Mouse (Mus musculus) cerebellum, postnatal 10 days (tissue): ENCODE measurements at regions not wholly inside any gene's neighbourhood (a gene's known extent, or its start where the extent isn't known, plus 50 kb on each side); places are given as distances from the start of the nearest gene placed in this dataset.
A peak's percentile ranks its signal among the peaks of the same experiment; 100 is the strongest.

Experiments used
- DNase-seq, 2 experiments: peaks; one replicate each; pipeline ENCODE4 v3.0.0; 2021; ENCODE audit warnings: mixed read lengths in 2 of 2

DNA sequence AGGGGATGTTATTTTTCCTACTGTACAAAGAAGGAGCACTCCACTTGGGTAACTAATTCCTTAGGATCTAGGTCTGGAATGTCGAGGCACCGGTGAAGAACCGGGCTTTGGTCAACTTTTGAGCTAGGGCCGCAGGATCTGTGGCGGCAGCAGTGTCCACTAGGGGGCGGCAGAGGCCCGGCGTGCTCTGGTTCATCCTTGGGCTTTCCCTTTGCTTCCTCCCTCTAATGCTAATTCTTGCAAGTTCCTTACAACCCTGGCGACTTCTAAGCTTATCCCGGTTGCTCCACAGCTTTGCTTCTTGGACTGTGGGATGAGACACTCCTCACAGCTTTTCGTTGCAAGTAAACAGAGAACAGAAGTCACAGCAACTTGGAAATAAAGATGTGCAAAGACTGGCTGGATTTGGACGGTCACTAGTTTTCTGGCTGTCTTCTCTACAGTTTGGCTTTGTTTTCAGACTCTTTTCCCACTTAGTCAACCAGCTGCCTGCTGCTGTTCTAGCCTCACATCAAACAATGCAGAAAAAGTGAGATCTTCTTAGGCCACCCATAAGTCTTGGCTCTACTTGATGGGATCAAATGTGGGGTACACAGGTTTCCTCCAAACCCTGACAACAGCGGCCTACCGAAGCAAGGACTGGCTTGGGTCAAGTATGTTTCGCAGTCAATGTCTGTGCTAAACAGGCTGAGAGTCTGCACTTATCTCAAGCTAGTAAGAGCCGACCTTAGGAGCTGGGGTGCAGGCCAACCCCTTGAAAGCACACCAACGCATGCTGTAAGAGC is 51.2 kb upstream of the Tmem72 start:
- DNase-seq, result peak; percentile 91 to 94

DNA sequence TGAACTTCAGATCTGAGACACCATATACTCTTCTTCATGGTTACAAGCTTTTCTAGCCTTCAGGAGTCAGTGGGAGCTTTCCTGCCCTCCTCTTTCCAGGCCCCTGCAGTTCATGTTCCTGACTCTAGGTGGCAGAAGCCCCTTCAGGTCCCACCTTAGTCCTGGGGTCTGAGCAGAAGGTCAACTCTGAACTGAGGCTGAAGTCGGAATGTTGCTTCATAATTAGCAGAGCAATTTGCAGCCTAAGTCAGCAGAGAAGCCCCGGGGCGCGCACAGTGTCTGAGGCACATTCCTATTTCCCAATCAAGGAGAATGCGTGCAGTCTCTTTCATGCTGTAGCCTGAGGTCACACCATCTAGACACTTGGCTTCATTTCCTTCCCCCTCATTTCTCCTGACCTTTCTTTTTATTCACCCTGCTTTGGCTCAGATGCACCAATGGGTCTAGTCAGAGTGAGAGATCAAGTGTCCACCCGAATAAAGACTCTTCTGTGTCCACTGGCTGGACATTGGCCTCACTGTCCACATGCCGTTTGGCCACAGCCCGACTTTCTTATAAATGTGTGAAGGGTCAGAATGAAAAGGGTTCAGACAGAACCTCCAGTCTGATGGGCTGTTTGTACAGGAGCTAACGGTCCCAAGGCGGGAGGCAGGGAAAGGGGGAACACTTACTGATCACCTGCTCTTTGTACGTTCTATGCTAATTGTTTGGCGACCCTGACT is 58.4 kb upstream of the Tmem72 start:
- DNase-seq, result peak; percentile 73 to 77

DNA sequence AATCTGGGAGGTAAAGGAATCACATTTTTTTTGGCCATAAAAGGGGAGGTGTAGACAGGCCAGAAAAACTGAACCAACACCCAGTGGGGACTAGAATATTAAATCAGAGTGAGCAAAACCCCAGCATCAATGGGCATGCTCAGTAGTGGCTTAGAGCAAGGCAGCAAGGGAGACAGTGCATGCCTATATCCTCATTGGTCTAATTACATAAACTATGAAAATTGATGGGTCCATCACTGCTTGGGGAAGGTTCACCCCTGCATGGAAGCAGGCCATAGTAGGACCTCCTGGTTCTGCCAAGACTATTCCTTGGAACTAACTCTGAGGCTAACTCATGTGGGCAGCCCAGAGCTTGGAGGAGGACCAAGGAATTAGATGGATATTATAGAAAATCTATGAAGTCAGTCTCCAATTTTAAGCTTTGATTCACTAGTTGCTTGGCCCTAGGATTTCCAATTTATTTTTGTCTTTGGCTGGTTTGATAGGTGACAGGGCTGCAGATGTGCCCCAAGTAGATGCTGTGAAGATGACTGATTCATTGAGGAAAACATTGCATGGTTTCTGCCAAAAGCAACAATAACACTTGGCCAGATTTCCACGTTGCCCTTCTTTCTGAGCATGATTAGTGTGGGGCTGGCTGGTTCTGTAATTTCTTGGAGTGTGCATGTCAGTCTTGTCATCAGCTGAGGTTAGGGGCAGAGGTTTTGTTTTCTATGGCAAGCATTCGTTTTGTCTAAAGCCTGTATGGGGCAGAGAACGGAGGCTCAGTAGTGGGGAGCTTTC is 70.0 kb upstream of the Tmem72 start:
- no peak for DNase-seq

DNA sequence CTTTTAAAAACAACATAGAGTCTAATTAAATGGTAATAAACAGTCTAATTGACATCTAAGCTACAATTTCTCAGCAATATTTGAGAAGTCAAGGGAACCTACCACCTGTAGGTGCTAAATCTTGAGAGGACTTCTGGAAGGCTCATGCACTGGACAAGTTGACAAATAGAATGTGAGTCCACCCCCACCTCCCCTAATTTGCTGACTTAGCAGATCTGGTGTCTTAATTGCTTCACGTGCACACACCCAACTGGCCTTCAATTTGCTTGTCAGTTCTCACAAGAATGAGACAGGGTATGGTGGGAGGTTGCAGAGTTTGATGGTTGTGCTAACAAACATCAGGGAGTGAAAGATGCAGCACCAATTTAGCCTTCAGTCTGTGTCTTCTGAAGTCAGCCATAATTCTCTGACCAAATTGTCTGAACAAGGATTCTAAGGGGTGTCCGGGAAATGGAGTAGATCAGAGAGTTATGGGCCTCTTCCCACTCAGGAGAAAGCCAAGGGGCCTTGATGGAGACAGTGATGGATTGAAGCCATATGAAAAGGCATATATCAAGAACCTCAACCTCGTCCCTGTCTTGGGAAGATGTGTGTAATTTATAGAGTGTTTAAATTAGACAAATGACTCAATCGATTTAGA is 76.7 kb upstream of the Tmem72 start:
- no peak for DNase-seq

DNA sequence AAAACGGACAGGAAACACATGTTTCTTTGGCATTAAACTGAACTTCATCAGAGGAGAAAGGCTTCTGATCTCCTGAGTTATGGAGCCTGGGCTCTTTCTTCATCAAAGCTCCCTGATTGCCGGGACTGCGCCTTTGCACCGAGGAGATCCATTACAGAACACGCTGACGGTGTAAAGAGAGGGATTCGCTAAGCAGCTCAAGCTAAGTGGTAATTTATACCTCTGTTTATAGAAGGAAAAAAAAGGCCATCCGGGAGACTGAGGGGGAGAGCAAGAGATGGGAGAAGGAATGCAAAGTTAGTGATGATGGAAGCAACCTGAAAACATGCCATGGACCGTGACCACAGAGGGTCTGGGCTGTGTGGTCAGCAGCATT is 77.2 kb upstream of the Tmem72 start:
- no peak for DNase-seq

DNA sequence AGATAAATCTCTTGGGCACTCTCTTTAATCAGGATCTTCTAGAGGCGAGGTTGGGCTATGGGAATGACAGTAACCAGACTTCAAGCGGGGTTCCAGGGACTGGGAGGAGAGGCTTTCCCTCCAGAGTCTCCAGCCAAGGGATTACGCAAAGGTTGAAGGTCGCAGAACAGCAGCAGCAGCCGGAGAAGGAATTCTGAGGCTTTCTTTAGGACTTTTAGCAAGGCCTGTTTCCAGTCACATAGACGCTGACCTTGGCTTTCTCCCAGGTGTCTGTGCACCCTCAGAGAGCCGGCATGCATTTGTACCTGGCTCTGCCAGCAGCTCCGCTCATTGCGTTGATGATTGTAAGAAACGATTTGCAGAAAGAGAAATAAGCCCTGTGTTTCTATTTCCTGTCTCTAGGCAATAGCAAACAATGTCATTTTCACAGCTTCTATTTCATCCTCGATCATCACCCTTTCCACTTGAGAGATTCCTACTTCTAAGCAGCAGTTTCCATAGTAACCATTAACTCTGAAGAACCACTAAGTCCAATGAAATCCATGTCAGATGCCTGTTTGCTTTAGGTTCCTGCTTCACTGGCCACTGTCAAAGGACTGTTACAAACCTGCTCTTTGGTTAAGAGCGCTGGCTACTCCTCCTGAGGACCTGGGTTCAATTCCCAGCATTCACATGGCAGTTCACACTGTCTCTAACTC is 104.7 kb upstream of the Tmem72 start:
- DNase-seq, result peak; percentile 45 to 46

DNA sequence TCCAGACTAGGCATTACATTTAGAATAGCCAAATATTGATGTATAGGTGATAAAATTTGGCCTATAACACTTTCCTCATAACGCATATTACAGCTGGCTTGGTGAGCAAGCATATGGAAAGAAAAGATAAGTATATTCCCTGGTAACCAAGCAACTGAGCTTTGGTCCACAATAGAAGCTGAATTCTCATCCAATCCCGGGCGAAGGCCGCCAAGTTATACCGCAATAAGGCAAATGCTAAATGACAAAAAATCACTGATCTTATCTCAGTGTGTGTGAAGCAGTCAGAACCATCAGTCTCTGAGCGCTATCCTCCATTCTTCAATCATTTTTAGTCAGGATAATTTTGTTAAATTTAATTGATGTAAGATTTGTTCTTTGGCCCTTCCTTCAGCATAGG is 105.9 kb upstream of the Tmem72 start:
- no peak for DNase-seq

DNA sequence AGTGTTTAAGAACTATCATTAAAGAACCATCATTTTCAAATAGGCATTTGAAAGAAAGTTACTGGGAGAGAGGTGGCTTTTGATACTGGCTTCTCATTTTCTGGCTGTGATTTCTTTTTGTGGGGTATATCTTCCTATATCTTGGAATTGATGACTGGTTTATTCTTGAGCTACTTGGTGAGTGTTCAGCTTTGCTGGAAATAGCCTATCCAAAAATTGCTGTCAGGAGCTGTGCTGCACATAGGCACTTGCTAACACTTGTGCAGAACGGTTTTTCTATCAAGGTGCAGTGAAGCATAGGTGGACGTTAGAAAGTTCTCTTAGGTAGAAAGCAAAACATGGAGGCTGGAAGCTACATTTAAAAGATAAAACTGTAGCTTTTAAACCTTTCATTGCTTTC is 108.9 kb upstream of the Tmem72 start:
- no peak for DNase-seq

DNA sequence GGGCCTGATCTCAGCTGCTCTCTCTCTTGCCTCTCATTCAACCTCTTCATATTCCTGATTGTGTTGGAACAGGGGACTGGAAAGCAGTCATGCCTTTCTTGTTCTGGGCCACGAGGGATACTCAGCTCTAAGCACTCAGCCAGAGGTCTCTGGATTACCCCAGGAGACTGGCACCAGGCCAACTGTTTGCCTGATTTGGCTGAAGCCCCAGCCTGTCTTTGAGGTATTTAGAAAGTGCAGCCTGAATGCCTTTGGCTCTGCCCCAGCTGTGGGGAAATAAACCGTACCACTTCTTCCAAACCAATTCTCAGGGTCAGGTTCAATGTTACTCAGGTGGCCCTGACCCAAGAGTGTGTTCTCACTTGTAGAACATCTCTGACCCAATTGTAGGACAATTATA is 112.6 kb upstream of the Tmem72 start:
- DNase-seq, result peak; percentile 61 to 70

DNA sequence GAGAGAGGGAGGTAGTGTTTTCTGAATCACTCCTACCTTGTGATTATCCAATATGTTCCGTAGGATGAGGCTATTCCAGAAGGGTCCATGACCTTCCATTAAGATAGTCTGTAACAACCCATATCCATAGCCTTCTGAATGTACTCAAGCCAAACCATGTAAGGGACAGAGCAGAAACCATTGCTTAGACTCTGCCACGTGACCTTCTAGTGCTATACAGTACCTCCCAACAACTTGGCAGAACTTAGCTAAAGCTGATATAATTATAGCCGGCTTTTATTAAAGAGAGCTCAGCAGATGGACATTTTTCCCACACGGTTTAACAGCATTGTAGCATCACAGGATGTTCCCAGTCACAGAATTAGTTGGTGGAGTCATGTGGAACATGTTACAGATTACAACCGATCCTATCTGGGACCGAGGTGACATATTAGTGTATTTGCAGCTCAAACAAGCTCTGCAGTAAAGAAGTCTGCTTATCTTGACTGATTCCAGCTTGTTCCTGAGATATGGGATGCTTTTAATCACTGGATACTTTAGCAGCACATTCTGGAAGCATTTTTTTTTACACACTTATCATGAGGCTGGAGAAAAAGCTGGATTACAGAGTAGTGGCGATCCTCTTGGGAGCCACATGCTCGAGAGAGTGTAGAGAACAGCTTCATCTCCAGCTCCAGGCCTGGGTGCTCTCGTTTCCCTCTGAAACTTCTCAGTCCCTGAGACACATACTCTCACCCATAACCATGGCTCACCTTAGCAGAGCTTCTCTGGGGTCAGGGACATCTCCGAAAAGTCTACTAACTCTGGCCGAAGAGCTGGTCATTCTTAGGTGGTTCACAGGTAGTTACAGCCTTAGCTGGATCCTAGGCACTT is 129.5 kb upstream of the Tmem72 start:
- DNase-seq, result no peak

DNA sequence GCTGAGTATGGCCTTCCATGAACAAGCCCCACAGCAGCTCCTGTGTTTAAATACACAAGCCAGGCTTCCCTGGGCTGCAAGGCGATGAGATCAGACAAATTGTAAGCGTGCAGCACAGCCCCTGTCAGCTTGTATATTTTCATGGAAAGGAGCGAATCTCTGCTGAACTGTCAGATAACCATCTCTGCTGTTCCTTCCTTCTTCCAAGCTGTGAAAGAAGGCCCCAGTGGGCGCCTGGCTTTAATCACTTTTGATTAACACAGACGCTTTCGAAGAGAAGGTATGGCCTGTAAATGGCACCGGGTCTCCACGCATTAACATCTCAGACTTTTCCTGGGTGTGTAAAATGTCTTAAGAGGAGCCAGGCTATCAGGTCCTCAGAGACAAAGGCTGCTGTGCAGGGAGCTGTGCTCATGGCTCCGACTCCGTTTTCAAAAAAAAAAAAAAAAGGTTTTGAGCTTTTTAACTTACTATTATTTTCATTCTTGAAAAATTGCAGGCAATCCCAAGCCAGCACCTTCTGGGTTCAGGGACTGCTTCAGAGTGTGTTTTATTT is 131.9 kb upstream of the Tmem72 start:
- no peak for DNase-seq

DNA sequence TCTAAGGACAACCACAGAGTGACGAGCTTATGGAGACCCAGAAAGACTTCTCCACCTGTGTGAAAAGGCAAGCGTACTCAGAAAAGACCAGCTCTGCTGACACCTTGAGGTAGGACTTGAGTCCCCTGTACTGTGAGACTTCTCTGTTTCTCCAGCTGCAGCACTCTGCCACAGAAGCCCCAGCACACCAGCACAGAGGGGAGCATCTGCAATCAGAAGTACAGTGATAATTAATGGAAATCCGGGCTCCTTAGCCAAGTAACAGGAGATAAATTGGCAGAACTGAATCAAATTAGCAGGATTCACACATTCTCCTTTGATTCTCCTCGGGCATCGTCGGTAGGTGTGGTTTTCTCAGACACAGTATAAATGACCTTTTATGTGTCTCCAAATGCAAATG is 137.3 kb upstream of the Tmem72 start:
- no peak for DNase-seq

DNA sequence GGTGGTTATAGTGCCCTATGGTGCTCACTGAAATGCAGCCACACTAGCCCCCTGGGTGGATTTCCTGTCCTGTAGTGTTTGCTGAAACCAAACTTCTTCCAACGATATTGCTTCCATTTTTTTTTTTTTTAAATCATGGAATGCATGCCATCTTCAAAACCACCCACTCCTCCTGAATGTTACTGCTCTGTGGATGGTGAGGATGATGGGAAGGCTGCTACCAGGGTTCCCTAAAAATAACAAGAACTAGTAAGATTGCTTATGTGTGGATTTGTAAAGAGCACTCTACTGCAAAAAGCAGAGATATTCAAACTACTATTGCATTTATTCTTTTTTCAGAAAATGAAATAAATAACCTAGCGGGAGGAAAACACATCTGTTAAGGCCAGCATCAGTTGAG is 139.4 kb upstream of the Tmem72 start:
- DNase-seq, result no peak

DNA sequence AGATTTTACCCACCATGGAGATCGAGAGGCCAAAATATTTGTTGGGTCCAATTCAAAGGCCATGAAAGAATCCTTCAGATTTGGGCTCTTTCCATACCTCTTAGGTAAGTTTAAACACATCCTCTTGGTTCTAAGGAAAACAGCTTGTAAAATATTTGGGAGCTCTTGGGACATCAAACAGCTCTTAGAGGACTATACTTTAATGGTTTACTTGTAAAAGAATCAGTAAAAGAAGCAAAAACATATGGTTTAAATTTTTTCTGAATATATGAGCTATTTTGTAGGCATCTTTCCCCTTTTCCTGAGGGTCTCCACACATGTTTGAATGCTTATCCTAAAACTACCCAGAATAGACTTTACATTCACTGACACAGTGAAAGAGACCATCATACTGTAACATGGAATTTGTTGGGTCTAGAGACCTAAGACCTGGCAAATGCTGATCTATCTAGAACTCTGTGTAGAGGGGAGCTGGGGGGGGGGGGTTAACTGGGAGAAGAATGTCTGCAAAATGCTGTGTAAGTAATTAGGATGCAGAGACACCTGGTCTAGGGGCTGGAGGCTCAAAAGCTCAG is 140.3 kb upstream of the Tmem72 start:
- DNase-seq, result no peak

DNA sequence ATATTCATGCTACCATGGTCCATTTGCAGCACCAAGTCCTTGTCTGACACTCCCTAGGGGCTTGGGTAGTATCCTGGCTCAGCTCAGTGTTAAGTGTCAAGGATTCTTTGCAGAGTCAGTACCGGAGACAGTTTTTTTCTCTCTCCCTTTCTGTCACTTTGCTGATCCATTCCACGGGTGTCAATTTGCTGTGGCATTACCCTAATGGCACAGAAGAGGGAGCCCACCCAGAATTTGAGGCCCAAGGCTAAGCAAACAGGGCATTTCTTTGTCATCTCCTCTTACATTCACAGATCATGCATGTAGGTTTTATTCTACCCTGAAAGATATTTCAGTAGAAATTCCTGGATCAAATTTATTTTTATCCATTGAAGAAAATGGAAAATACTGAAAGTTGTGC is 146.4 kb upstream of the Tmem72 start:
- DNase-seq, result peak; percentile 43 to 44

DNA sequence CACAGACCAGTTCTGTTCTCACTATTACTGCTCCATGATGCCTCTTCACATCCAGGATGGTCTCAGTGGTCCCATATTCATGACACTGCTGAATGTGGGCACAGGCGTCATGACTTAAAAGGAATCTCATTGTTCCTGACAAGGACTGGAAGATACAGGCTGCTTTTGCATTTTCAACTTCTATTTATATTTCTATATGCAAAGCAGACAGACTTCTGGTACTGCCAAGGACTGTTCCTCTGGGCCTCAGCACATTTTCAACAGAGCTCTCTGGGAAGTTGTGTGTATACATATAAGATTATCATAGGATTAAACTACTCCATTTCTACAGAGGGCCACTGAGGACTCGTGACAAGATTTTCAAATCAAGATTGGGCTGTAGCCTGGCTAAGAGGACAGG is 146.9 kb upstream of the Tmem72 start:
- DNase-seq, result no peak

DNA sequence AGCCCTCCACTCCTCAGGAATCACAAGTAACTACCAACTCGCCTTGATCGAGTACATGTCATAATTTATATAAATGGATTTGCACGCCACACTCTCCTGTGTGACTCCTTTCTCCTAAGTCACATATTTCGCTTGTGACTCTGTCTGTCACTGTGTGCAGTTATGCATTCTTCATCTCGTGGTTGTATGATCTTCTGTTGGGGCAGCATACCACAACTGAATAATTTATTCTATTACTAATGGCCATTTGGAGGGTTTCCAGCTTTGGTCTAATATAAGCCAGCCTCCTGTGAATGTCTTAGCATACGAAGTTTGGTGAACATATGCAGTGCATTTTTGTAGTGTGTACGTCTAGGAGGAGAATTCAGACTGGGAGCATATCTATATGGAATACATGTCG is 176.6 kb upstream of the Tmem72 start:
- no peak for DNase-seq

DNA sequence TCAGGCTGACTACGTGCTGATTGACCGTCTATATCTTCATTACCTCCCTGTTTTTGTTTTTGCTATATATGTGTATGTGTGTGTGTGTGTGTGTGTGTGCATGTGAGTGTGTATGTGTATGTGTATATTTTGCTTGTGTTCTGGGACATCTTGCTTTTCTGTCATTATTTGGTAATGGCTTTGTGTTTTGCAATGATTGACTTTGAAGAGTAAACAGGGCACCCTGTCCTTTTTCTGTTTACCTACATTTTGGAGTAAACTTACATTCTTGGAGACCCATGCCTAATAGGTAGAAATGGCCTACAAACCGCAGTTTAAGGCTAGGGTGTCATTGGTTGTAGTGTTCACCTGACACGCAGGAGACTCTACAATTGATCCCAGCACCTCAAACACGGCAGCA is 177.5 kb upstream of the Tmem72 start:
- DNase-seq, result no peak

DNA sequence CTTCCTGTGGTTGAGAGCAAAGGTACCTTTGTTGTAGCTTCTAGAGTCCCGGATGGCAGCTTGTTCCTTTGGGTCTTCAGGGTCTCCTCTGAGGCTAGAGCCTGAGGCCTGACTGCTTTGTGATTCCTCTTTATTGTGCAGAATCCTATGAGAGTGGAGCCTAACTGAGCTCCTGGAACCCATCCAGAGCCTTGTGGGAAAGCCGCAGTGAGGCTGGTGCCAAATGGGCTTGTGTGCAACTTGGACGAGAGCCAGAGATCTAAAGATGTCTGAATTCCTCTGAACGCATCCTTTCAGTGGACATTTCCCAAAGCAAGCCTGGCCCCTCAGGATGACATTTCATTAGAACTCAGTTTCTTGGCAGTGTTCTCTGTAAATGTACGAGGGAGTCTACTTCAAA is 178.4 kb upstream of the Tmem72 start:
- DNase-seq, result peak; percentile 93 to 94

DNA sequence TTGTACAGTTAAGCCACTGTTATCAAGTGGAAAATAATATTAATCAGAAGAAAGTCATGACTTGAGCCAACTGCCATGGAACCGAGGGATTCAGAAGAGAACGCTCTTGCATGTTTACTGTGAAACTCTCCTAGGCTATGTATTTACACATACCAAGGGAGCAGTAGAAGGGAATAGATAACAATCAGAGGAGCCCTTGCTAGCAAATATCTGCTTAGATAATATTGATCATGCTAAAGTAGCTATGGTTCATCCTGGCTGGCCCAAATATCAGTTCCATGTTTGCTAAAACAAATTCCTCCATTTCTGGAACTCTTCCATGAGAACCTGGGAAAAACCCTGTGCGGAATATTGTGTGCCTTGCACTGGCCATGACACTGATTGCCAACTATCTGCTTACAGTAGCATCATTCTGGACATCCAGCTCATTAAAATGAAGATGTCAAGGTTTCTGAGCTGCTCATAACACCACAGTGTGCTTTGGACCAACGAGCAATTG is 179.5 kb upstream of the Tmem72 start:
- no peak for DNase-seq

DNA sequence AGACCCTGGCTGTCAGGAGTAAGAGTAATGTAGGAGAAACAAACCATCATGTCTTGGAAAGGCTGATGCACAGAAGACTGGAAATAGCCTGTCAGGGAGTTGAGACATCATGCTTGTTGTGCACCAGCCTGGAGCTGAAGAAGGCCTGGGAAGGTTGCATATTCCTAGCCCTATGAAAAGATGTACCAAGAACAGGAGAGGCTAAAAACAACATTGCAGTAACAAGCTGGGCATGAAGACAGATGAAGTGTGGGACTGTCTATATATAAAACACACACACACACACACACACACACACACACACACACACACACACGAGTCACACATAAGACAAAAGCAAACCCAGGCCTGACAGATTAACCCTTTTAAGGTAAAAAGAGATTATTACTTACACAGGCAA is 185.1 kb upstream of the Tmem72 start:
- DNase-seq, result no peak
